Mouse (Mus musculus) ES-Bruce4 (cell line): ENCODE measurements around the gene Camk2d. TPM values are rescaled to one million over a fixed set of nuclear protein-coding genes. Genes with fewer than 3 reads are reported as not detected.

Source experiments
- H3K27ac ChIP-seq: 2 replicates; pipeline ENCODE4 v1.5.1; 2012; ENCODE audit warnings: low read length, inconsistent platforms; ENCODE audit not compliant: insufficient read depth
- H3K27me3 ChIP-seq: 2 replicates; pipeline ENCODE4 v1.6.1; 2012; ENCODE audit warnings: mild to moderate bottlenecking, low read length, inconsistent platforms; ENCODE audit not compliant: control insufficient read depth, poor library complexity, insufficient read depth, severe bottlenecking
- H3K36me3 ChIP-seq: 2 replicates; pipeline ENCODE4 v1.6.1; 2012; ENCODE audit warnings: inconsistent platforms, mild to moderate bottlenecking, low read length, moderate library complexity; ENCODE audit not compliant: control insufficient read depth, poor library complexity, insufficient read depth, severe bottlenecking
- H3K4me1 ChIP-seq: one replicate; pipeline ENCODE4 v1.8.1; 2011; ENCODE audit warnings: low read length; ENCODE audit not compliant: control insufficient read depth, insufficient read depth
- H3K4me3 ChIP-seq: 2 replicates; pipeline ENCODE4 v1.5.1; 2011; ENCODE audit warnings: low read depth, mild to moderate bottlenecking, low read length
- H3K9ac ChIP-seq: 2 replicates; pipeline ENCODE4 v1.6.1; 2012; ENCODE audit warnings: low read depth, mild to moderate bottlenecking, inconsistent platforms; ENCODE audit not compliant: poor library complexity, severe bottlenecking
- H3K9me3 ChIP-seq: replicated peaks from 2 replicates; pipeline ENCODE4 v1.6.1; 2012; ENCODE audit warnings: mild to moderate bottlenecking, low read length, inconsistent platforms; ENCODE audit not compliant: control insufficient read depth, poor library complexity, insufficient read depth, severe bottlenecking
- CTCF ChIP-seq: IDR thresholded peaks from one replicate; pipeline ENCODE4 v1.8.1; 2011; ENCODE audit warnings: low read depth, low read length
- EP300 ChIP-seq: IDR thresholded peaks from 2 replicates; pipeline ENCODE4 v1.6.1; 2011; ENCODE audit warnings: low read depth, low read length; ENCODE audit not compliant: insufficient read depth
- POLR2A ChIP-seq: IDR thresholded peaks from one replicate; pipeline ENCODE4 v1.8.1; 2011; ENCODE audit warnings: low read length; ENCODE audit not compliant: insufficient read depth
- polyA plus RNA-seq: library from polyadenylated mRNA; stranded (reverse); fragments of >200 nt; gene quantifications from 2 replicates; pipeline ENCODE4 v1.2.4, GENCODE M21; 2011; ENCODE audit warnings: low read depth; ENCODE audit not compliant: missing spikeins, insufficient read depth, insufficient read length

Camk2d gene
- polyA plus RNA-seq, 1 experiment, result 32.9 TPM

- no peaks in the 10 kb centered on the region for H3K9me3 ChIP-seq
- no peak overlapping the region for H3K4me3 ChIP-seq
- H3K4me1 ChIP-seq, result no peaks in the 10 kb centered on the region
- no peaks in the 10 kb centered on the region for H3K27me3 ChIP-seq
- TF ChIP-seq EP300 (no peak), CTCF (no peak), POLR2A (no peak)
- H3K36me3 ChIP-seq, result no peaks in the 10 kb centered on the region
- H3K9ac ChIP-seq, result no peak overlapping the region
- H3K27ac ChIP-seq, result no peak overlapping the region
These were observed 47.2 kb downstream of the Camk2d start for GRCm38 (mm10) chr3:126643071-126644010.

DNA sequence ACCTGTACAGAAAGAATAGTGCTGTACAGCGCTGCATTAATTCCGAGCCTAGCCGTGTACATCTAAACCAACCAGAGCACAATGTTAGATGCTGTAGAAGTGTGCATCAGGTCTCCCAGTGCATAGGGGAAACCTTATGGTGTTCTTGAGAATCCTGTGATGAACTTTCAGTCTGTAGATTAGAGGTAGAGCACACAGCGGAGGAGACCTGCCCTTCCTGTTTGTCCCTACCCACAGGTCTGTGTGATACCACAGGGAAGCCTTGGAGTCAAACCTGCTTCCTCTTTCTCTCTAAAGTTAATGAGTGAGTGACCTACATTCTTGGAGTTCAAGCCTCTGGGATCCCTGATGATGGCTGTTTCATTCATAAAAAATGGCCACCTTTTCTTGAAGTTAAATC is 54.2 kb downstream of the Camk2d start:
- no peaks in the 10 kb centered on the region for H3K4me1 ChIP-seq
- H3K36me3 ChIP-seq, result no peaks in the 10 kb centered on the region

DNA sequence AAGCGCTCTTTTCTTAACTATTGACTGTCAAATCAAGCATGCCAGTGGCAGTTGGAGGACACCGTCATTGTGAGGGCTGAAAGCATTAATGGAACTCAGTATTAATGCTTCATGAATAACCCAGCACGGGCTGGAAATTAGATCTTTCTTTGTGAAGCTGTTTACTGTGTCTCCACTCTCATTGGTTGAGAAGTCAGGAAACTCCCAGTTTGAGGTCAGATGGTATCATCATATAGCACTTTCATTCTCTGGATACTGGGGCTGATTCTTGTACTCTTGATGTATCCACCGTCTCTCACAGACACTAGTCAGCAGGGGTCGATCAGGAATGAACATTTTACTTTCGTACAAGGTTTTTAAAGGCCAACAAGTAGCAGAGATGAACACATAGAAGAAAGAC is 54.6 kb downstream of the Camk2d start:
- Histone ChIP-seq H3K4me1 (no peaks in the 10 kb centered on the region), H3K27me3 (no peaks in the 10 kb centered on the region; the same call in 1 of the 2 replicates), H3K9me3 (no peaks in the 10 kb centered on the region), H3K4me3 (no peak overlapping the region), H3K36me3 (no peaks in the 10 kb centered on the region), H3K27ac (no peak overlapping the region), H3K9ac (no peak overlapping the region)
- TF ChIP-seq CTCF (no peak), POLR2A (no peak), EP300 (no peak)

More for the DNA sequence above, 54.2 kb downstream of the Camk2d start:
- no peak for TF ChIP-seq EP300
- Histone ChIP-seq H3K9ac (no peak overlapping the region), H3K9me3 (no peaks in the 10 kb centered on the region), H3K27me3 (no peaks in the 10 kb centered on the region; the same call in 1 of the 2 replicates), H3K4me3 (no peak overlapping the region), H3K27ac (no peak overlapping the region)

GRCm38 (mm10) chr3:126652361-126652760 is 56.3 kb downstream of the Camk2d start:
- Histone ChIP-seq H3K27ac (no peak overlapping the region), H3K9ac (no peak overlapping the region), H3K36me3 (no peaks in the 10 kb centered on the region), H3K9me3 (no peaks in the 10 kb centered on the region), H3K27me3 (no peaks in the 10 kb centered on the region; the same call in 1 of the 2 replicates), H3K4me3 (no peak overlapping the region), H3K4me1 (no peaks in the 10 kb centered on the region)
- TF ChIP-seq POLR2A (no peak), EP300 (no peak), CTCF (no peak)

DNA sequence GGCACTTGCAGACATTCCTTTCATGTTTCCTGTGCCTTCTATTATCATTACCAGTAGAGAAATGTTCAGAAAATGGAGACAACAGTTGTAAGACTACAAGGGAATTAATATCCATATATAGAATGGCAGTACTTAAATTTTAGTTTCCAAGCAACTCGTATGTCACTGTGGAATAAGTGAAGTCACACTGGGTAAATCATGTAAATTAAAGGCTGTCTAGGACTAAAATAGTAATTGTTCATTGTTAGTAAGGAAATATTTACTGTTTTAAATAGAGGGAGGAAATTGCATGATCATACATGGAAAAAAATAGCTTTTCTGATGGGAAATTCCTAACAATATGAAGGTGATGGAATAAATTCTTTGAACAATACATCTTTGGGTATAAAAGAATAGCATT is 57.0 kb downstream of the Camk2d start:
- Histone ChIP-seq H3K27ac (no peak overlapping the region), H3K9ac (no peak overlapping the region), H3K4me3 (no peak overlapping the region), H3K27me3 (no peaks in the 10 kb centered on the region; the same call in 1 of the 2 replicates), H3K4me1 (no peaks in the 10 kb centered on the region), H3K36me3 (no peaks in the 10 kb centered on the region), H3K9me3 (no peaks in the 10 kb centered on the region)
- TF ChIP-seq CTCF, result no peak
- TF ChIP-seq EP300, result no peak
- TF ChIP-seq POLR2A, result no peak

GRCm38 (mm10) chr3:126656173-126656572 is 60.1 kb downstream of the Camk2d start:
- no peaks in the 10 kb centered on the region; the same call in 1 of the 2 replicates for H3K27me3 ChIP-seq
- TF ChIP-seq POLR2A (no peak), CTCF (no peak), EP300 (no peak)
- H3K9me3 ChIP-seq, result no peaks in the 10 kb centered on the region
- H3K27ac ChIP-seq, result no peak overlapping the region
- H3K4me1 ChIP-seq, result no peaks in the 10 kb centered on the region
- no peaks in the 10 kb centered on the region for H3K36me3 ChIP-seq
- no peak overlapping the region for H3K4me3 ChIP-seq
- H3K9ac ChIP-seq, result no peak overlapping the region
